Mouse (Mus musculus) E14TG2a.4 (cell line): ENCODE results near the gene Zfp64.

Experiments used
- CTCF ChIP-seq: conservative IDR thresholded peaks from 2 replicates; pipeline ENCODE4 v1.5.1; 2014; ENCODE audit warnings: low read length
- NANOG ChIP-seq: IDR thresholded peaks from 2 replicates; pipeline ENCODE4 v1.6.1; 2014; ENCODE audit warnings: borderline replicate concordance, low read length, mixed read lengths
- POU5F1 ChIP-seq: IDR thresholded peaks from 2 replicates; pipeline ENCODE4 v1.6.1; 2014; ENCODE audit warnings: low read length, borderline replicate concordance

GRCm38 (mm10) chr2:168922466-168922865, 32.9 kb downstream of the Zfp64 start:
- TF ChIP-seq CTCF = peak; percentile 86
- TF ChIP-seq POU5F1 = no peak
- TF ChIP-seq NANOG = no peak
